Mouse (Mus musculus): ENCODE measurements at regions not wholly inside any gene's neighbourhood (a gene's known extent, or its start where the extent isn't known, plus 50 kb on each side); places are given as distances from the start of the nearest gene placed in this dataset.

DNA sequence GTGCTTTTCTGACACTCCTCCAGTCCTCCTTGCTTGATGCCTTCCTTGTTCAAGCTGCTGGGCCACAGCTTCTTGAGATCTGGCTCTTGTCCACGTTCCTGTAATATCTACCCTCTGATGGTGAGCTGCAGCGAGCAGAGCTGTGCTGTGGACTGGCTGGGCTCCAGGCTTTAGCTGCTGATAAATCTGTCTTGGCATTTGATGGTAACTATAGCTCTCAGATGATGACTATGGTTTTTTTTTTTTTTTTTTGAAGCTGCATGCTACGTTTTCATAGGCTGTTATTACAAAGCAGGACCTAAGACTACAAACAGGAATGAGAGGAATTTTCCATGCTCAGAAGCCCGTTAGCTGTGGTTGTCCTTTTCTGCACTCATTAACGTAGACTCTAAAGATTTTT, 352.3 kb downstream of the Nup35 start:
- peak; percentile 11 to 44 for DNase-seq (ENCODE audit: low spot score in 2 of 2)

DNA sequence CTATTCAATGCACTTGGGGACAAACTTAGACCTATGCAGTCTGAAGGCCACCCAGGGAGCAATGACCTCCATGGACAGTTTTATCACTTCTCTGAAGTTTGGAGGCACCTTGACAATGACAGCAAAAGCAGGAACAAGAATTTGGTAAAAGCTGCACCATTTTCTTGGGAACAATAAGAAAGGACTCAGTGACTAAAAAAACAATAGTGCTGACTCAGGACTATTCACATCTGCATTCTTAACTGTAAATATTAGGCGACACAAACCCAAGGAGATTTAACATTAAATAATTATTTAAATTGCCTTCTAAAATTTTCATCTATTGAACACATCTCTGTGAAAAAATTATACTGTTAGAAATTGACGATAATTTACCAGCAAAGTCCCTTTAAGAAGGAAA, 356.2 kb downstream of the Nup35 start:
- no peak for DNase-seq (ENCODE audit: low spot score in 2 of 2)

DNA sequence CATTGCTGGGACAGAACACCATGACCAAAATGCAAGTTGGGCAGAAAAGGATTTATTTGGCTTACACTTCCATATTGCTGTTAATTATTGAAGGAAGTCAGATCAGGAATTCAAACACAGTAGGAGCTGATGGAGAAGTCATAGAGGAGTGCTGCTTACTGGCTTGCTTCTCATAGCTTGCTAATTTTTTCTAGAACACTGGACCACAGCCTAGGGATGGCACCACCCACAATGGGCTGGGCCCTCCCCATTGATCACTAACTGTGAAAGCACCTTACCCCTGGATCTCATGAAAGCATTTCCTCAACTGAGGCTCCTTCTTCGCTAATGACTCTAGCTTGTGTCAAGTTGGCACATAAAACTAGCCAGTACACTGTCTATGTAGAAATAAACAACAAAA, 381.3 kb downstream of the Nup35 start:
- no peak for DNase-seq (ENCODE audit: low spot score in 2 of 2)

DNA sequence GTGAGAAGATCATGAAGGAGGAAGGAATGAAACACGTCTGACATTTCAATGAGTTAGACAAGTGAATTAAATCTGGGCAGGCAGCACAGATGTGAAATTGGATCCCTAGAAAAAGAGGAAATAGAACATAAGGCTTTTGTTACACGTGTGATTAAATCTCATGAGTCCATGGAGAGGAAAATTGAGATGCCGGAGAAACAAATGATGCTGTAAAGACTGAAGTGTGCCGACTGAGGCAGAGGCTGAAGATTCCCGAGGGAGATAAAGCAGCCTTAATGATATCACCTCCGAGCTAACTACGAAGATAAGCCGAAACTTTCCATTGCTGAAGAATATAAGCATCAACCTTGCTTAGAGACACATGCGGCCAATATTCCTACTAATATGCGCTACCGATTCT, 390.0 kb downstream of the Nup35 start:
- DNase-seq (ENCODE audit: low spot score in 2 of 2): no peak

DNA sequence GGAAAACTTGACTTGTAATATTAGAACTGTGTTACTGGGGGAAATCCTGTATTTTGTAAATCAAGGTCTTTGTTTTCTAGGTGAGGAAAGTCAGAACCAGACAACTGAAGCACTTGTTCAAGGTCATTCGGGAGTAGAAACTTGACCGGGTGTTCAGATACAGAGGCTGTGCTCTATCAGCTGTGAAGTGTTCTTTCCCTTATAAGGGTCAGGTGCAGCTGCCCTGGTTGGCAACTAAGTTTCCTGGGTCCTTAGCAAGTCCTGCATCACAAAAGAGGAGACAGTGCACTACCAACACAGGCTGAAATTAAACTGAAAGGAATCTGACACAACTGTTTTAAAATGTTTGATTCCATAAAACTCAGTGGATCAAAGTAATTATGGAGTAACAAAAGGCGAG, 406.6 kb downstream of the Nup35 start:
- DNase-seq (ENCODE audit: low spot score in 2 of 2): no peak

Data from layer of hippocampus, adult 8-10 months (tissue).